ENCODE assay signal across 18 mouse cellular contexts in the genomic region with DNA sequence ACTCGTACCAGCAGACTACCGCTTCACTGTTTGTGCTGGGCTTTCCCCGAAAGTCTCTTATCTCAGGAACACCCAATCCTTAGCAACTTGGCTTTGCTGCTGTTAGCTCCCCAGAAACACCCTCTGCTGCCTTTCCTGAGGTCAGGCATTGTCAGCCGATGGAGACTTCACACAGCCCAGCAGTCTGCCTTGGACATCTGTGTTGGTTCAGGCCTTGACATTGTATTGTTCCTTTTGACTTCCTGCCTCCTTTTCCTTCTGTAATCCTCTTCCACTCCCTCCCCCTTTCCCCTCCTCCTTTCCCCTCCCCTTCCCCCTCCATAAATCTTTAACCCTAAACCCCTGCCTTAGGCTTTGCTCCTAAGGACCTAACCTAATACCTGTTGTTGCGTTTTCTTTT.
A peak's percentile ranks its signal among the peaks of the same experiment; 100 is the strongest.
DNase-seq lines count a peak whose midpoint lies in the region.
"Had no signal": no experiment of that assay in that cellular context is flagged by ENCODE, and none has a peak within 500 bp of the region (broad histone marks: within the 10 kb centered on the region; RNA-seq: fewer than 3 reads in every experiment).

No protein-coding gene starts in this region.

- DNase-seq in embryo, embryonic 10.5 days (ENCODE audit: low spot score): peak; percentile 26
- no peak for DNase-seq in embryo, embryonic 9.5 days (ENCODE audit: extremely low spot score)
- peak; percentile 54 for DNase-seq in retina, adult 2 months (ENCODE audit: low read depth, low spot score)
- no peak for DNase-seq in retina, postnatal 1 day
- DNase-seq in ZHBTc4 (ENCODE audit: low read depth, low spot score): peak; percentile 26
- DNase-seq in right cerebral cortex, postnatal 25 days: no peak
- DNase-seq: adrenal gland, adult 2 months; adrenal gland, postnatal 14 days; B cell, adult 2 months; cerebellum, adult 11 months; cerebellum, adult 2 months; cerebellum, adult 9-11 months; cerebellum, postnatal 25 days; gastrocnemius, postnatal 10 days; gastrocnemius, postnatal 36 days; heart, adult 2 months; heart, postnatal 10 days; kidney, adult 2 months had no signal

Comparison
In these comparisons a context has a peak if more than half of its experiments do, and no peak if none do; other contexts are left out.
1. DNase-seq: peak in embryo, embryonic 10.5 days (single experiment), retina, adult 2 months (single experiment) and ZHBTc4 (single experiment); none in embryo, embryonic 9.5 days (single experiment), retina, postnatal 1 day (single experiment) and right cerebral cortex, postnatal 25 days (single experiment).